Mouse (Mus musculus): ENCODE results near the gene Sh2d6. TPM values are rescaled to one million over a fixed set of nuclear protein-coding genes. Genes with fewer than 3 reads are reported as not detected.

Sh2d6 gene
- polyA plus RNA-seq, 1 experiment from 2014 or later = not detected

GRCm38 (mm10) chr6:72473264-72474041, 48.1 kb downstream of the Sh2d6 start:
- peak; percentile 87 for DNase-seq (ENCODE audit: low spot score)
- H3K9ac ChIP-seq (ENCODE audit: low read depth, low read length) = no peak overlapping the region; the same call in 1 of the 2 replicates
- H3K4me2 ChIP-seq (ENCODE audit: low read depth, low read length) = no peak overlapping the region
- no peak overlapping the region for H3K4me3 ChIP-seq (ENCODE audit: low read depth, low read length)
- H3K27me3 ChIP-seq (replicated peaks; ENCODE audit: control insufficient read depth, insufficient read depth, low read length) = no peaks in the 10 kb centered on the region
- H3K9me3 ChIP-seq (ENCODE audit: control insufficient read depth, low read length) = no peaks in the 10 kb centered on the region
- H3K4me1 ChIP-seq (ENCODE audit: control insufficient read depth, insufficient read depth, low read length) = peaks cover 4% of the 10 kb centered on the region
- peak overlapping the region; percentile 24; the same call in 1 of the 2 replicates for H3K27ac ChIP-seq (replicated peaks; ENCODE audit: low read depth, low read length)
- 52% methylated on average over 14 of the region's 14 CpGs for WGBS
- peak; percentile 86 for ATAC-seq (ENCODE audit: low read depth)
- no peaks in the 10 kb centered on the region for H3K36me3 ChIP-seq (ENCODE audit: control insufficient read depth, insufficient read depth, low read length)

DNA sequence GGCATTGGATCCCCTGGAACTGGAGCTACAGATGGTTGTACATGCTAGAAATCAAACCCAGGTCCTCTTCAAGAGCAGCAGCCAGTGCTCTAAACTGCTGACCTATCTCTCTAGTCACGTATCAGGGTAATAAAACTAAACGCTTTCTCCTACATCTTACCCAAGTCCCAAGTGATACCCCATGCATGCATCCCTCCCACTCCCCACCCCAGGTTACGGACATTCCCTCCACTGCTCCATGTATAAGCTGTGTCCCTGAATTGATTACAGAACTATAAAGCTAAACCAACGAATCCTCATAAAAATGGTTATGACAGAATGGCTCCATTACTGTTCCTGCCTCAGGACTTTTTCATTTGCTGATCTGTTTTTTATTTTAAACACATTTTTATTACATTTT, 55.3 kb downstream of the Sh2d6 start:
- Histone ChIP-seq H3K4me3 (ENCODE audit: low read depth, low read length) (no peak overlapping the region), H3K9ac (ENCODE audit: low read depth, low read length) (no peak overlapping the region), H3K4me1 (ENCODE audit: control insufficient read depth, insufficient read depth, low read length) (no peaks in the 10 kb centered on the region), H3K4me2 (ENCODE audit: low read depth, low read length) (no peak overlapping the region), H3K27me3 (replicated peaks; ENCODE audit: control insufficient read depth, insufficient read depth, low read length) (no peaks in the 10 kb centered on the region), H3K27ac (replicated peaks; ENCODE audit: low read depth, low read length) (no peak overlapping the region), H3K9me3 (ENCODE audit: control insufficient read depth, low read length) (no peaks in the 10 kb centered on the region), H3K36me3 (ENCODE audit: control insufficient read depth, insufficient read depth, low read length) (no peaks in the 10 kb centered on the region)
- 67% methylated on average over 4 of the region's 4 CpGs for WGBS
- no peak for DNase-seq (ENCODE audit: low spot score)
- ATAC-seq (ENCODE audit: low read depth) = no peak

DNA sequence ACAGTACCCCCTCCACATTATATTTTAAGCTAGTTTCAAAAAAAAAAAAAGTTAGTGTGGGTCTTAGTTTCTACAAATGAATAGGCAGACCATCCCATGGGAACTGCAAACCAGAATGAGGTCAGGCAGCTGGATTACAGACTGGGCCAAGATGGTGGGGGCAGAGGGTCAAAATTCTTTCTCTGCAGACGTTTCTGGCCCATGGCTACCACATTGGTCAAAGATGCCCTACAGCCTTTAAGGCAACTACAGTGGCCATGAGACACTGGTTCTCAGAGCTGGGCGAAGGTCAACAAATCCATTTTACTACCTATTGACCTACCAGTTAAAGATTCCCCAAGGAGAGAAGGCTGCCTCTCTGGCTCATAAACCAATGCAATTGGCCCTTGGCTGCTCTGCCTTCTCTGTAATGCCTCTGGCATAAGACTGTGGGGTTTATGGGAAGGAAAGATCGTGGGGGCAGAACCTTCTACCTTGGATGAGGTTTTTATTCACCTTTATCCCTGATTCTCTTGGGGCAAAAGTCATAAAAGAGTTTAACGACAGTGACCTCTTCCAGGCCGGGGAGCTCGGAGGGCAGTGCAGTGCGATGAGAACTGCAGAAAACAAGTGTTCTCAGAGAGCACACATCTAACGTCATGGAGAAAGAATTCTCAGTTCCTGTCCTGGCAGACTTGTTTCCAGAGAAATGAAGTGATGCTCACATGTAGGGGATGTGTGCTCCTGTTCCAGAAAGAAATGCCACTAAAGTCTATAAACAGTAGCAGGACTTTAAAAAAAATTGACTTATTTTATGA, 55.9 kb downstream of the Sh2d6 start:
- H3K9ac ChIP-seq (ENCODE audit: low read depth, low read length) = no peak overlapping the region
- no peak overlapping the region for H3K4me3 ChIP-seq (ENCODE audit: low read depth, low read length)
- ATAC-seq (ENCODE audit: low read depth) (no peak), DNase-seq (ENCODE audit: low spot score) (no peak)
- no peaks in the 10 kb centered on the region for H3K9me3 ChIP-seq (ENCODE audit: control insufficient read depth, low read length)
- H3K27me3 ChIP-seq (replicated peaks; ENCODE audit: control insufficient read depth, insufficient read depth, low read length) = no peaks in the 10 kb centered on the region
- 64% methylated on average over 8 of the region's 8 CpGs for WGBS
- no peaks in the 10 kb centered on the region for H3K4me1 ChIP-seq (ENCODE audit: control insufficient read depth, insufficient read depth, low read length)
- H3K4me2 ChIP-seq (ENCODE audit: low read depth, low read length) = no peak overlapping the region
- no peak overlapping the region for H3K27ac ChIP-seq (replicated peaks; ENCODE audit: low read depth, low read length)
- H3K36me3 ChIP-seq (ENCODE audit: control insufficient read depth, insufficient read depth, low read length) = no peaks in the 10 kb centered on the region

Other genes with a start within 250 kb of the Sh2d6 start
- gene Sftpb, start 217.1 kb downstream of the Sh2d6 start, polyA plus RNA-seq (2014; fragmentation: Nextera tagmentation; extraction: Ambion mirVana) = not detected in 2 replicates
- gene Usp39, start 176.5 kb downstream of the Sh2d6 start, polyA plus RNA-seq (2014; fragmentation: Nextera tagmentation; extraction: Ambion mirVana) = 46.6 and 50.7 TPM in 2 replicates
- 19.6 and 25.0 TPM in 2 replicates for gene 0610030E20Rik, start 174.4 kb downstream of the Sh2d6 start, polyA plus RNA-seq (2014; fragmentation: Nextera tagmentation; extraction: Ambion mirVana)
- 16.3 and 17.6 TPM in 2 replicates for gene Tmem150a, start 166.3 kb downstream of the Sh2d6 start, polyA plus RNA-seq (2014; fragmentation: Nextera tagmentation; extraction: Ambion mirVana)
- 79.9 and 81.1 TPM in 2 replicates for gene Rnf181, start 154.8 kb downstream of the Sh2d6 start, polyA plus RNA-seq (2014; fragmentation: Nextera tagmentation; extraction: Ambion mirVana)
- gene Vamp5, start 141.2 kb downstream of the Sh2d6 start, polyA plus RNA-seq (2014; fragmentation: Nextera tagmentation; extraction: Ambion mirVana) = 20.3 and 22.3 TPM in 2 replicates
- gene Vamp8, start 131.0 kb downstream of the Sh2d6 start, polyA plus RNA-seq (2014; fragmentation: Nextera tagmentation; extraction: Ambion mirVana) = 130 and 144 TPM in 2 replicates
- 15.0 and 15.7 TPM in 2 replicates for gene Ggcx, start 107.4 kb downstream of the Sh2d6 start, polyA plus RNA-seq (2014; fragmentation: Nextera tagmentation; extraction: Ambion mirVana)
- 292 and 321 TPM in 2 replicates for gene Mat2a, start 82.1 kb downstream of the Sh2d6 start, polyA plus RNA-seq (2014; fragmentation: Nextera tagmentation; extraction: Ambion mirVana)
- gene Capg, start 22.7 kb upstream of the Sh2d6 start, polyA plus RNA-seq (2014; fragmentation: Nextera tagmentation; extraction: Ambion mirVana) = 70.8 and 75.9 TPM in 2 replicates
- gene Elmod3, start 76.7 kb upstream of the Sh2d6 start, polyA plus RNA-seq (2014; fragmentation: Nextera tagmentation; extraction: Ambion mirVana) = 18.7 and 18.8 TPM in 2 replicates
- 16.4 and 18.2 TPM in 2 replicates for gene Retsat, start 76.8 kb upstream of the Sh2d6 start, polyA plus RNA-seq (2014; fragmentation: Nextera tagmentation; extraction: Ambion mirVana)
- 33.8 and 34.7 TPM in 2 replicates for gene Tgoln1, start 95.3 kb upstream of the Sh2d6 start, polyA plus RNA-seq (2014; fragmentation: Nextera tagmentation; extraction: Ambion mirVana)